Mouse (Mus musculus): ENCODE data around the gene Myl7. TPM values are rescaled to one million over a fixed set of nuclear protein-coding genes. Genes with fewer than 3 reads are reported as not detected.

The Myl7 gene
- polyA plus RNA-seq, 1 experiment from 2014 or later, result 0.39 TPM

DNA sequence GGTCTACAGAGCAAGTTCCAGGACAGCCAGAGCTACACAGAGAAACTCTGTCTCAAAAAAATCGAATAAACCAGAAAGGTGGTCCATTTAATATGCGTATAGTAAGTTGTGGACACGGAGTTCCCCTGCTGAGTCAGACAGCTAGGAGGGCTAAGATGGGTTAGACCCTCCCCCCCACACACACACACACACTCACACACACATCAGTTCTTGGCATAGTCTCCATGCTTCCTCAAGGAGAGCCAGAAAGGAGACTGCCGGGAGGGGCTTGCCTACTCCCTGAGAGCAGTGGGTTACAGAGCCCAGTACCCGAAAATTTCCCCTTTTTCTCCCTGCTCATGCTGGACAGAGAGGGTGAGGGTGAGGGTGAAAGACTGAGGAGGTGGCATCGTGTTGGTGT lies 37.9 kb downstream of the Myl7 start:
- 67% methylated on average over 6 of the region's 6 CpGs for WGBS
- no peak overlapping the region for H3K4me3 ChIP-seq (replicated peaks)

DNA sequence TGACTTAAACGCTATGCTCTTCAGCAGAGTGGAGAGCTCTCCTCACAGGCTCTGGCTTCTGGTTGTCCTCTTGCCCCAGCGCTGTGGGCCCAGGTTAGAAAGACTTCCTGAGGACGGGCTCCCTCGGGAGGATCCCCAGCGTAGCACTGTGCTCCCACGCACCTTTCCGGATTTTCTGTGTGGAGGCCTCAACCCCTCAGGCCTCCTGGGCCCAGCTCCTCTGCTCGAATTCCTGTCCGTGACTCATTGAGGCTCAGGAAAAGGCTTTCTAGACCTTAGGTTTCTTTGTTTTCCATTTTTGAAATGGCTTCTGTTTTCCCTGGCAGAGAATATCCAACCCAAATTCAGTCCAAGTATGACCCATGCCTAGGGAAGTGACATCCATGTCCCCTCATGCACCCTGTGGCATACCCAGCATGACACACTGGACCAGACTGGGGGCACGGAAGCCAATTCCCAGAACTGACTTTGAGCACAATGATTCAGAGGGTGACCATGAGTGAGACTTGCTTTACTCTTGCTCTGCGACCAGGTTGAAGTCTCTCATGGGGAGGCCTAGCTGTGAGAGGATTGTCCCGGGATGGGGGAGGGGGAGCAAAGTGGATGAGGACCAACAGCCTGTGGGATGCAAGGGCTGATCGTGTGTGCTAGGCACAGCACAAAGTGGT lies 38.6 kb downstream of the Myl7 start:
- no peaks in the 10 kb centered on the region for H3K36me3 ChIP-seq
- no peaks in the 10 kb centered on the region for H3K9me3 ChIP-seq
- H3K9ac ChIP-seq (replicated peaks), result no peak overlapping the region
- no peak overlapping the region for H3K4me2 ChIP-seq (replicated peaks)
- no peak overlapping the region for H3K27ac ChIP-seq
- 87% methylated on average over 13 of the region's 13 CpGs for WGBS
- H3K4me1 ChIP-seq (replicated peaks), result peaks cover 11% of the 10 kb centered on the region
- H3K4me3 ChIP-seq (replicated peaks), result no peak overlapping the region
- H3K27me3 ChIP-seq, result peaks cover 40% of the 10 kb centered on the region
- ATAC-seq, result no peak

More for the DNA sequence above, 37.9 kb downstream of the Myl7 start:
- H3K27me3 ChIP-seq, result peaks cover 40% of the 10 kb centered on the region
- peaks cover 11% of the 10 kb centered on the region for H3K4me1 ChIP-seq (replicated peaks)
- H3K36me3 ChIP-seq, result no peaks in the 10 kb centered on the region
- H3K4me2 ChIP-seq (replicated peaks), result no peak overlapping the region
- H3K27ac ChIP-seq, result no peak overlapping the region
- ATAC-seq, result no peak
- no peaks in the 10 kb centered on the region for H3K9me3 ChIP-seq
- no peak overlapping the region for H3K9ac ChIP-seq (replicated peaks)

DNA sequence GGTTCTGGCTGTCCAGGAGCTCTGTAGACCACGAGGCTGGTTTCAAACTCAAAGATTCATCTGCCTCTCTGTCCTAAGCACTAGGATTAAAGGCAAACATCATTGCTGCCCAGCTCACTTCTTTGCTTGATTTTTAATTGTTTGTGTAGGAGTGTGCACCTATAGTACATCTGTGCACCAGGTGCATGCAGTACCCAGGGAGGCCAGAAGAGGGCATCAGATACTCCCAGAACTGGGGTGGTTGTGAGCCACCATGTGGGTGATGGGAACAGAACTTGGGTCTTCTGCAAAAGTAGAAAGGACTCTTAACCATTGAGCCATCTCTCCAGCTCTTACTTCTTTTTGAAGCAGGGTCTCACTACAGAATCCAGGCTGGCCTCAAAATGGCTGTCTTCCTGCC lies 39.9 kb downstream of the Myl7 start:
- Histone ChIP-seq H3K4me2 (replicated peaks) (no peak overlapping the region), H3K27me3 (peaks cover 39% of the 10 kb centered on the region), H3K9me3 (no peaks in the 10 kb centered on the region), H3K36me3 (no peaks in the 10 kb centered on the region), H3K9ac (replicated peaks) (no peak overlapping the region), H3K4me1 (replicated peaks) (peaks cover 11% of the 10 kb centered on the region), H3K4me3 (replicated peaks) (no peak overlapping the region), H3K27ac (no peak overlapping the region)
- no peak for ATAC-seq
- 74% methylated on average over 1 of the region's 1 CpGs for WGBS

DNA sequence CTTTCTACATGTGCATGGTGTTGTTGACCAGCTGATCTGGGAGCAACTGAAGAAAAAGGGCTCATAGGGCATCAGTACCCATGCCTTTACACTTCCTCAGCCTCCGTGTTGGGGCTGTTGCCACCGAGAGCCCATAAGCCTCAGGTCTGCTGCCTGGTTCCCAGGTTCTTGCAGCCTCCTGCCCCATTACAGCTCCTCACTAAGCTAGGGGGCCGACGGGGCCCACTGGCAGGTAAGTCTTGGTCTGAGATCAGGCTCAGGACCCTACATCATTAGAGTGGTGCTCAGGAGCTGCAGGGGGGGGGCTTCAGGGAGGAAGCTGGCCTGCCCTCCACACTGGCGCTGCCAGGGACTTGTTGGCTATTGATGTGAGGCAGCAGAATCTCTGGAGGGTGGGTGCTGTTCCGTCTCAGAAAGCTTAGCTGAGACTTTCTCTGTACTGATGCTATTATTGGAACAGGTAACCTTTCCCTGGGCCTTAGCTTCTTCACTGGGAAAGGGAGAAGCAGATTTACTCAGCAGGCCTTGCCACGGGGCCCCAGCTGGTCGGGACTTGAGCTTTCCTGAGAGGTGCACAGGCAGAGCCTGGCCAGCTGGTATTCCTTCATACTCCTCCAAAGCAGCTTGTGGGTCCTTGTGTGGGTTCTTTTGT lies 42.0 kb downstream of the Myl7 start:
- no peak overlapping the region for H3K27ac ChIP-seq
- H3K9ac ChIP-seq (replicated peaks), result no peak overlapping the region
- peaks cover 3% of the 10 kb centered on the region for H3K4me1 ChIP-seq (replicated peaks)
- H3K36me3 ChIP-seq, result no peaks in the 10 kb centered on the region
- peaks cover 18% of the 10 kb centered on the region for H3K27me3 ChIP-seq
- H3K4me3 ChIP-seq (replicated peaks), result no peak overlapping the region
- ATAC-seq, result no peak
- H3K4me2 ChIP-seq (replicated peaks), result no peak overlapping the region
- no peaks in the 10 kb centered on the region for H3K9me3 ChIP-seq
- WGBS, result 83% methylated on average over 8 of the region's 8 CpGs

DNA sequence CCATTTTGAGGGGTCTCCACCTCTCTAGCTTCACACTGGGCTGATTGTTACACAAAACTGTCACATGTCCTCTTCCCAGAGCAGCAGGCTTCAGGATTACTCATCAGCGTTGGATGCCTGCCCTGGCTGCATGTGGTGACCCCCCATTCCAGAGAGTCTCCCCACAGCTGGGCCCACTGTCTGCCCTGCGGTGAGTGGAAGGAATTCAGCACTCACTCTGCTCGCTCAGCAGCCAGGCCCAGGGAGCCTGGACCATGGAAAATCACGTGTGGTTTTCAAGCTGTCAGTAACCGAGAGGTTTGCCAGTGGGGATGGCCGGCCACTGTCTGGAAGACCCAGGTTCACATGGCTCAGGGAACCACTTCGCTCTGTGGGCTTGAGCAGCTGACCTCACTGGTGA lies 42.7 kb downstream of the Myl7 start:
- no peak overlapping the region for H3K9ac ChIP-seq (replicated peaks)
- ATAC-seq, result peak; percentile 55
- no peak overlapping the region for H3K4me3 ChIP-seq (replicated peaks)
- H3K9me3 ChIP-seq, result no peaks in the 10 kb centered on the region
- H3K4me2 ChIP-seq (replicated peaks), result no peak overlapping the region
- H3K36me3 ChIP-seq, result no peaks in the 10 kb centered on the region
- peaks cover 11% of the 10 kb centered on the region for H3K27me3 ChIP-seq
- WGBS, result 37% methylated on average over 7 of the region's 7 CpGs
- H3K4me1 ChIP-seq (replicated peaks), result no peaks in the 10 kb centered on the region
- H3K27ac ChIP-seq, result no peak overlapping the region

DNA sequence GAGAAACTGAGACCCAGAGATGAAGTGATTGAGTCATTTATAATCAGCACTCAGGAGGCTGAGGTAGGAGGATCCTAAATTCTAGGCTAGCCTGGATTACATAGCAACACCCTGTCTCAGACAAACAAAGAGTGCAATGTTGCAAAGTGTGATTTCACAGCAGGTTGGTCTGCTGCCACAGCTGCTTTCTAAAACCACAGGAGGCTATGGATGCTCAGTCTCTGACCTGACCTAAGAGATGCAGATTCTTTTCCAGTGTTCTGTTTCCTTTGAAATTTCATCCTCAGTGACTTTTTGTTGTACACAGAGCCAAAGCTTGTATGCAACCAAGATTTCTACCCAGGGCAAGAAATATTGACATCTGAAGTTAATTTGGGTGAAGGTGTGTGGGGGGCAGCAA lies 43.1 kb downstream of the Myl7 start:
- no peak overlapping the region for H3K4me2 ChIP-seq (replicated peaks)
- no peak overlapping the region for H3K4me3 ChIP-seq (replicated peaks)
- no peak for ATAC-seq
- H3K9ac ChIP-seq (replicated peaks), result no peak overlapping the region
- no peaks in the 10 kb centered on the region for H3K4me1 ChIP-seq (replicated peaks)
- peaks cover 7% of the 10 kb centered on the region for H3K27me3 ChIP-seq
- no peaks in the 10 kb centered on the region for H3K9me3 ChIP-seq
- no peaks in the 10 kb centered on the region for H3K36me3 ChIP-seq
- no peak overlapping the region for H3K27ac ChIP-seq

DNA sequence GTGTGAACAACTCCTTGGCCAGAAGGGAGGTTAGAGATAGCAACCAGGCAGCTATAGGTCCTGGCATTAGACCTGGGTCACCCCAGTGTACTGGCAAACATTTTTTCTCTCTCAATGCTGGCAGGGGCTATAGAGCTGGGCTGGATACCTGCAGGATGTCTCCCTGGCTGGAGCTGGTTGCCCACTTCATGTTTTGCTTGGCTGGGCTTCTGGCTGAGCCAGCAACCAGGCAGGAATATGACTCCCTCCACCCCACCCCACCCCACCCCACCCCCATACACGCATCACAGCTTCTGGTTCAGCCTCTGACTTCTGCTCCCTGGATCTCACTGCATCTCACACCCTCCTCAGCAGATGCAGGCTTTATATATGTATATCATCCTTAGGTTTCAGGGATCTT lies 46.3 kb downstream of the Myl7 start:
- Histone ChIP-seq H3K36me3 (no peaks in the 10 kb centered on the region), H3K27me3 (no peaks in the 10 kb centered on the region), H3K9ac (replicated peaks) (no peak overlapping the region), H3K4me3 (replicated peaks) (no peak overlapping the region), H3K27ac (no peak overlapping the region), H3K4me2 (replicated peaks) (no peak overlapping the region), H3K9me3 (no peaks in the 10 kb centered on the region), H3K4me1 (replicated peaks) (peaks cover 9% of the 10 kb centered on the region)
- ATAC-seq, result no peak
- 60% methylated on average over 1 of the region's 1 CpGs for WGBS

DNA sequence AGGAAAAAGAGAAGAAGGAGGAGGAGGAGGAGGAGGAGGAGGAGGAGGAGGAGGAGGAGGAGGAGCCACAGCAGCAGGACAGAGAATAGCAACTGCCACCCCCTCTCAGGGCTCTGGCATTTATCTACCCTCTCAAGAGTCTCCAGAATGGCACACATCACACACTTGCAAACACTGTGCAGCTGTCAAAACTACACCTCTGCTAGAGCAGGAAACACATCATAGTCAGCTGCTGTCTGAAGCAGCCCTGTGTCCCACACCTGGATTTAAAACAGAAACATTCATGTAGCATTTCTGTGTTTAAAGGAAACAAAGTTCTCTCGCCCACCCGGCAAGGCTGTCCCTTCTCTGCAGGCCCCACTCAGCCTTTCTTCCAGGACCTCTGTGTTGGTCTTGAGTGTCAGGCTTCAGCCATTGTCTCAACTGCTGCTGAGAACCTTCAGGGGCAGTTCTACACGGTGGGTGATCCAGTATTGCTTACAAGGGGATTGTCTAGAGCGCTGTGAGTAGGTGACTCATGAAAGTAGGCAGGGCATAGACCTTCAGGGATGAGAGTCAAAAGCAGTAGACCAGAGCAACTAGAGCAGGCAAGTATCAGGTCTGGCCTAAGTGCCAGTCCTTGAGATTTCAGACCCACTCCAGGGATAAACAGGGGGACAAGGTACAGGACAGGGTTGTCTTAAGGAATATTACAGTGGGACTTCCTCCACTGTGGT lies 47.4 kb downstream of the Myl7 start:
- WGBS, result 68% methylated on average over 4 of the region's 4 CpGs
- Histone ChIP-seq H3K27me3 (no peaks in the 10 kb centered on the region), H3K4me3 (replicated peaks) (no peak overlapping the region), H3K9me3 (no peaks in the 10 kb centered on the region), H3K4me1 (replicated peaks) (peaks cover 9% of the 10 kb centered on the region), H3K9ac (replicated peaks) (no peak overlapping the region), H3K4me2 (replicated peaks) (no peak overlapping the region), H3K36me3 (no peaks in the 10 kb centered on the region), H3K27ac (no peak overlapping the region)
- ATAC-seq, result no peak

DNA sequence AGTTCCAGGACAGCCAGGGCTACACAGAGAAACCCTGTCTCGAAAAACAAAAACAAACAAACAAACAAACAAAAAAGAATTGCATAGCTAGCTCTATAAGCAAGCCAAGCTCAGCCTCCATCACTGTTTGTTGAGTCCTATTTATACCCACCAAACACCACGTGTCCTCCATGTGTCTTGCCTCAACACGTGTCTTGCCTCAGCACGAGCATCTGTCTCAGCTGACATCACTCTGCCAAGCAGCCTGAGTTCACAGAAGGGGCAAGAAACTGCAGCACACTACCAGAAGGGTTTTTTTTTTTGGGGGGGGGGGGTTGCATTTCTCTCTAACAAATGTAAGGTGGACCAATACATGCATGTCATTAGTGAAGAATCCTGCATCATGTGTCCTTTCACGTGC lies 48.1 kb downstream of the Myl7 start:
- H3K9ac ChIP-seq (replicated peaks), result no peak overlapping the region
- no peak overlapping the region for H3K4me3 ChIP-seq (replicated peaks)
- 83% methylated on average over 5 of the region's 5 CpGs for WGBS
- H3K9me3 ChIP-seq, result no peaks in the 10 kb centered on the region
- no peak for ATAC-seq
- H3K4me1 ChIP-seq (replicated peaks), result peaks cover 9% of the 10 kb centered on the region
- H3K27ac ChIP-seq, result no peak overlapping the region
- no peaks in the 10 kb centered on the region for H3K27me3 ChIP-seq
- no peak overlapping the region for H3K4me2 ChIP-seq (replicated peaks)
- no peaks in the 10 kb centered on the region for H3K36me3 ChIP-seq

DNA sequence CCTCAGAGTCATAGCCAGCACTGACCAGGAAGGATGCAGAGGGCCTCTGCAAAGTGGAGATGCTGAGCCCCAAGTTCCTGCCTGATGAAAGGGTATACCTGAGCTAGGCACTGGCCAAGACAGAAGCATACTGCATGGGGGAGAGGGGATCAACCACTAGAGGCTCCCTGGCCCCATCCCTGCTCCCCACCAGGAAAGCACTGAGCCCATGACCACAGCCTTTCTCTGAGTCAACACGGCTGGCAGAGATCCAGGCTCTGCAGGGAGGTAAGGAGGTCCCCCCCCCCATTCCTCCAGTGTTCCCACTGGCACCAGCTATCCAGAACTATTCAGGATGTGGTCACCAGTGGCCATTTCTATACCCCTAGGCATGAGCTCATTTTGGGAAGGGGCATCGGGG lies 49.3 kb downstream of the Myl7 start:
- no peaks in the 10 kb centered on the region for H3K9me3 ChIP-seq
- H3K4me3 ChIP-seq (replicated peaks), result no peak overlapping the region
- H3K4me1 ChIP-seq (replicated peaks), result peaks cover 9% of the 10 kb centered on the region
- WGBS, result 44% methylated on average over 1 of the region's 2 CpGs
- H3K36me3 ChIP-seq, result no peaks in the 10 kb centered on the region
- H3K27ac ChIP-seq, result no peak overlapping the region
- no peak; the same call in 1 of the 2 replicates for ATAC-seq
- H3K27me3 ChIP-seq, result no peaks in the 10 kb centered on the region
- H3K4me2 ChIP-seq (replicated peaks), result no peak overlapping the region
- H3K9ac ChIP-seq (replicated peaks), result 0 out of 2 replicates have a peak overlapping the region, but pooled peaks have one; percentile 1

DNA sequence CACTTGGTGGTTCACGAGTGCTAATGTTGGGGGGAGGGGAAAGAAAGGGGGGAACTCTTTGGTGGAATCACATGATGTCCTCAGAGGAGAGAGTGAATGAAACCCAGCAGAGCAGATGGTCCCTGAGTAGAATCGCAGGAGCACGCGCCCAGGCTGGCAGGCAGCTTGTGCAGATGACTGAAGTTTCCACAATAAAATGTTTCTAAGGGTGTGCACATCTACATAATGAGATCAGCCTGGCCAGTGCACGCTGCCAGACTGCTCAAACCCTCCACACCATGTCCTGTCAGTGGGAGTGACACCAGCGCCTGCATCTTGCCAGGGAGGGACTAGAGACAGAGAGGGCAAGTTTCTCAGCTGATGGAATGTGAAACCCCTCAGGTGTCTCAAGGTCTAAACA lies 49.8 kb downstream of the Myl7 start:
- no peaks in the 10 kb centered on the region for H3K36me3 ChIP-seq
- peak; percentile 74 for ATAC-seq
- no peak overlapping the region for H3K4me2 ChIP-seq (replicated peaks)
- H3K9ac ChIP-seq (replicated peaks), result no peak overlapping the region; the same call in 1 of the 2 replicates
- 38% methylated on average over 6 of the region's 6 CpGs for WGBS
- peaks cover 9% of the 10 kb centered on the region for H3K4me1 ChIP-seq (replicated peaks)
- H3K9me3 ChIP-seq, result no peaks in the 10 kb centered on the region
- no peaks in the 10 kb centered on the region for H3K27me3 ChIP-seq
- no peak overlapping the region for H3K4me3 ChIP-seq (replicated peaks)
- H3K27ac ChIP-seq, result no peak overlapping the region

DNA sequence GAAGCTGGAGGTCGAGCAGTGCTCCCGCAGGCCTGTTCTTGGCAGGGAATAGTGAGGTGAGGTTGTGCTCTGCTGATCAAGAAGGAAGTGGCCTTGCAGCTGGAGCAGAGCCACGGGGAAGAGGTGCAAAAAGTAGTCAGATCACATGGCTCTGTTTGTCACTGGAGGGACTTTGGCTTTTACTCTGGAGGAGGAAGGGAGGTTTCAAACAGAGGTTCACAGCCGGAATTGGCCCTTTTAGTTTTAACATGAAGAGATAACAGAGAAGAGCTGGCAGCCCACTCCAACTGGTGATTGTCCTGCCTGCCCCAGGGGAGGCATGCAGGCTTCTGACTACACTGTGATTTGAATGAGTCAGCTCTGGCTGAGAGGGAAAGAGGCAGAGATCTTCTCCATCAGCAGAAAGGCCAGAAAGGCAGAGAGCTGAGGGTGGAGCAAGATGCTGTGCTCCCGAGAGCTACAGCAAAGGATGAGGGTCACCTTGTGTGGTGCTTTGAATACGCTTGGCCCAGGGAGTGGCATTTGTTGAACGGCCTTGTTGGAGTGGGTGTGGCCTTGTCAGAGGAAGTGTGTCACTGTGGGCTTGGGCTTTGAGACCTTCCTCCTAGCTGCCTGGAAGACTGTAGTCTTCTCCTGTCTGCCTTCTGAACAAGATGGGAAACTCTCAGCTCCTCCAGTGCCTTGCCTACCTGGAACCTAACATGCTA lies 51.8 kb downstream of the Myl7 start:
- WGBS, result 78% methylated on average over 7 of the region's 7 CpGs
- no peaks in the 10 kb centered on the region for H3K9me3 ChIP-seq
- no peak overlapping the region for H3K9ac ChIP-seq (replicated peaks)

More for the DNA sequence above, 51.8 kb downstream of the Myl7 start:
- H3K27me3 ChIP-seq, result no peaks in the 10 kb centered on the region
- ATAC-seq, result no peak
- no peak overlapping the region for H3K4me2 ChIP-seq (replicated peaks)
- no peak overlapping the region for H3K27ac ChIP-seq
- no peak overlapping the region for H3K4me3 ChIP-seq (replicated peaks)
- peaks cover 9% of the 10 kb centered on the region for H3K4me1 ChIP-seq (replicated peaks)
- no peaks in the 10 kb centered on the region for H3K36me3 ChIP-seq
